Mouse (Mus musculus): ENCODE results near the gene Hipk2.

Hipk2 gene

DNA sequence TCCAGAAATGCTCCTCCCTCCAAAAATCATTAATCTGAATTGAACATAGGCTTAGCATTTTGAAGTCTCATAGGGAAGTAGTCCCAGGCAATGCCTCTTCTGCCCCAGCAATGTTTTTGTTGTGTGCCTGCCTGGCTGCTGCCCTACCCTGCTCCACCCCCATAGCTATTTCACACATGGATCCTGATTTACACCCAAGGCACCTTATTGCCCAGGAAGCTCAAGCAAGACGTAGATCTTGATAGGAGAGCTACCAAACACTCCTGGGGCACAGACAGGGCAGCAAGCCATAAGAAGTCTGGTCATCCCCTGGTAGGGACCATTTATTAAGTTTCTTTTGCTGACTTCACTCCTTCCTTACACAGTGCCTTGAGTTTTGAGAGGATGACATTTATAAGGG, 88.8 kb downstream of the Hipk2 start:
- DNase-seq = no peak

DNA sequence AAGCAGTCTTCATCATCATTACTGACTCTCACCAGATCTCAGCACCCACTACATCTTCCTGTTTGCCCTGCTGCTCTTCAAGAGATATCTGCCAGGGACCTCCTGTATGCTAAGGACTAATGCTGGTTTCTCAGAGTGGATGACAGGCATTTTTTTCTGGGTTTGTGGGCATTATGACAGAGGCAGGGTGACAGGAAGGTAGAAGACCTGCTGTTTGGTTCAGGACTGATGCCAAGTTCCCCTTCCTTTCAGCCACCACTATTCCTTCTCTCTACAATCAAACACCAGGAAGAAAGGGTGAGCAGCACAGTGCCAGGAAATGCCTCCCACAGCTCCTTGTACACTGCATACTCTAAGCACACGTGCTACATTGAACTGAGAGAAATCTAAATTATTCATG, 90.2 kb downstream of the Hipk2 start:
- DNase-seq = peak; percentile 57

DNA sequence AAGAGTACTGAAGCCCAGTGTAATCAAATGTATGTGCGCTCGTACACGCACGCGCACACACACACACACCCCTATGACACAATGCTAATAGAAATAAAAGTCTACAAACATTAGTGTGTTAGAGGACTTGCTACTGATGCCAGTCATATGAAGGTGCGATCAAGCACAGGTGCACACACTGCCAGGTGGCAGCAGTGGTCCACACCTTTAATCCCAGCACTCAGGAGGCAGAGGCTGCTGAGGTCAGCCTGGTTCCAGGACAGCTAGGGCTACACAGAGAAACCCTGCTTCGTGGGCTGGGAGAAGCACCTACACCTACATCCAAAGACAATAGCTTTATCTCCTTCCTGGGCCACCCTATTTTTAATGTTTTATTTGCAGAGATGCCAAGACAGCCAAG, 96.6 kb downstream of the Hipk2 start:
- DNase-seq = no peak

DNA sequence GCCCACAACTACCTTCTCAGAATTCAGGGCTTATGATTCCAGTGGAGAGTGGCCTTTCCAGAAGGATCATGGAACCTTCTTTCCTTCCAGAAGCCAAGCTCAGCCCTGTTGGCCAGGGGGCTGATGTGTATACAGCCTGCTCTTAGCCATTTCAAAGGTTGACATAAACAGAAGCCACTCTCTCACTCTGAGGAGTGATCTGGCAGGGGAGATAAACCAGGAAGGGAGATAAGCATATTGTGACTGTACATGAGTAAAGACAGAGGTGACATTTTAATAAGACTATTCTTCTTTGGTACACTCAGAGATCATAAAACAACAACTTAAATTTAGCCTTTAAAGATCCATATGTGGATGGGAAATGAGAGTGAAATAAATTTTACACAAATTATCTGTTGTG, 97.1 kb downstream of the Hipk2 start:
- no peak for DNase-seq

DNA sequence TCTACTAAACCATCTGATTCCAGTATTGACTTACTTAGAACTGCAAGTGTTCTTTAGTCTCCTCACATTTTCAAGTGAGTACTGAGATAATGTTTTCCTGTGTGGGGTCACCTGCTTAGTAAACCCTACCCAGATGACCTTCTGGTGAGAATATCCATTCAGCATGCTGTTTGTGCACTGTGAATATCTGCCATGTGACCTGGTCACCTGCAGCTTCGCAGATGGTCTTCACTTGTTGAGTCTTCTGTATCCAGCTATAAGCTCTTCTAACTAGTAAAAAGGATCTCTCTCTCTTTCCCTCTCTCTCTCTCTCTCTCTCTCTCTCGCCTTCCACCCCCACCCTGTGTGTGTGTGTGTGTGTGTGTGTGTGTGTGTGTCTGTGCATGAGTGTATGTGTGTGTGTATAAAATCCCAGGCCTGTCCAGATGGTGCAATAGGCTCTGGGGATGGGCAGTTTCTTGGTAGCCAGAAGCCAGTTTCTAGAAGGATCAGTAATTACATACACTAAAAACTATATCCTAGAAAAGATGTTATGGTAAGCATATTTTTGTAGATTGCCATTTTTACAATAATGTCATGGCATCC, 99.9 kb downstream of the Hipk2 start:
- DNase-seq = no peak

DNA sequence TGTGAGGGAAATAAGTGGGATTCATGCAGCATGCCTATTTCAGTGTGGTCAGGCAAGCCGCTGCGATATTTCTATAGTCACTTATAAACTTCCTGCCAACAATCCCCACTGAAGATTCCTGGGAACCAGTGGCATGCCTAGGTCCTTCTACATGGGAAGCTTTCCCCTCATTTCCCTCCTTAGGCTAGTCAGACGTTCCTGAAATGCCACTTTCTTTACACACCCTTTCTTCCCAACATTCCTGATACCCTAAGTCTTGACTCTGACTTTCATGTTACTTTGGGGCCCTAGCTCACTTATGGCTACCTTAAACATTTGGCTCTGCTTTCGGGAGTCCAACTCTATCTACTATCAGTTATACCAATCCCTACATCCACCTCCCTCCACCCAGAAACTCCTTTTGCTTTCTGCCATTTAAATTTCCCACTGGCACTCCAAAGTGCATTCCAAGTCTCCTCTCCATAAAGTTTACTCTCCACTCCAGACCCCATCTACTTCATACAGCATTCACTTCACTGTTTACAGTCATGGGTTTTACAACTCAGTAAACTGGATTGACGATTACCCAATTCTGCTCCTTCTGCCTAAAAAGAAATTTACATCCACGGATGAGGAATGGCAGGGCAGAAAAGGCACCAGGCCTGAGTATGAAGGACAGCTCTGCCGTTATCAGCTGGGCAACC, 103.0 kb downstream of the Hipk2 start:
- DNase-seq = no peak

DNA sequence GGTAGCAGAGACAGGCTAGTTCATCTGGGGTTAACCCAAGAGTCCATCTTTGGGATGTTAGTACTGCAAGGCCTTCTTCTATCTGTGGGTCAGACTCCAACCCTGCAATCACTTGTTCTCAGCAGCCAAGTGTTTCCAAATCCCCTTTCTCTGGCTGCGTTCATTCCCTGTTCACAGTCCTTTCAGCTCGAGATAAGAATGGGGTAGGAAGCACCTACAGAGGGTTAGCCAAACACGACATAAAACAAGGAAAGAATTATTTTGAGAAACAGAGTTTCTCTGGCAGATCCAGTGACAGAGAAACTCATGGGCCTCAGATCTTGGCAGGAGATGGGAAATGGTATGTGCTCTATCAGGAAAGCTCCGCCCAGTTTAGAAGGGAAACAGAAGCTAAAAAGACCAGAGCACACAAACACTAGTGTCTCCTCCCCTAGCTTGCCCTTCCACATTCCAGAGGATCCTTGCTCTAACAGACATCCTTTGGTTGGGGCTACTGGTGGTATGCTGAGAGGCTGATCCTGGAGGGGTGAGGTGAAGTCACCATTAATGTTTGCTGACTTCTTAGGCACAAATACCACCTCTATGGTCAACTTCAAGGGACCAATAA, 104.8 kb downstream of the Hipk2 start:
- no peak for DNase-seq

DNA sequence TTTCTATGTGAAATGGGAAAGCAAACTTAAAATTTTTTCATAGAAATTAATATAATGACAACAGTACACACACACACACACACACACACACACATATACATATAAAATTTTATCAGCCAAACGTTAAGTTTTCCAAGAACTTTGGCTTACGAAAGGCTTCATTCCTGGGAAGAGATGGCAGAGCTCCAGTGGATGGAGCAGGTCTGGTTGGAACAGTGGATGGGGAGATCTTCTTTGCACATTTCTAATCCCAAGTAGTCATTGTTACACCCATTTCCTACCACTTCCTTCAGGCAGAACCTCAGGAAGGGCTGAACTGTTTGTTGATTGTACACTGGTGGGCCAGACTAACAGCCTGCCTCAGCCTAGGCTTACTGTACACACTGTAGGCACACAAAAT, 106.3 kb downstream of the Hipk2 start:
- DNase-seq = no peak

DNA sequence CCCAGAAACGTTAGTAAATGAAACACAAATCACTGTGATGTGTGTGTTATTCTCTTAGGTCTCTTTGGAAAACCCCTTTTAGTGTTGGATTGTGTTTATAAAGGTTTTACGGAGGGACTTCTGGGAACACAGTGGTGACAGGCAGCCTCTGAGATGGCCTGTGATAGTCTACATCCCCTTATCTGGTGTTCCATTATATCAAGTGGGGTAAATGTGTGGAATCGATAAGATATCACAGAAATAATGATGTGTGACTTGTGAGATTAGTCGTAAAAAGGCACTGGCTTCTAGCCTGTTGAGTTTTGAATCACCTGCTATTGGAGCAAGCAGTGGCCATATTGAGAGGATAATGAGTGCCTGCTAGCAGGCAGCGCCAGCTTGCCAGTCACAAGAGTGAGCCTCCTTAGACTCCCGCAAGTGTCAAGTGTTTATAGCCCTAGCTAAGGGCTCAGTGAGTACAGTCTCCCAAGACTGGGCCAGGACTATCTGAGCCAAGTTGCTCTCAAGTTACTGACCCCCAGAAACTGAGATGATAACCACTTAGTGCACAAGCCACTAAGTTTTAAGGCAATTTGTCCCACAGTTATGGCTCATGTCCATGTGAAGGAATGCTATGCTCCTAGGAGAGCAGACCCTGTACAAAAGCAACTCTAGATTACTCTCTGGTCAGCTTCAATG, 113.2 kb downstream of the Hipk2 start:
- no peak for DNase-seq

DNA sequence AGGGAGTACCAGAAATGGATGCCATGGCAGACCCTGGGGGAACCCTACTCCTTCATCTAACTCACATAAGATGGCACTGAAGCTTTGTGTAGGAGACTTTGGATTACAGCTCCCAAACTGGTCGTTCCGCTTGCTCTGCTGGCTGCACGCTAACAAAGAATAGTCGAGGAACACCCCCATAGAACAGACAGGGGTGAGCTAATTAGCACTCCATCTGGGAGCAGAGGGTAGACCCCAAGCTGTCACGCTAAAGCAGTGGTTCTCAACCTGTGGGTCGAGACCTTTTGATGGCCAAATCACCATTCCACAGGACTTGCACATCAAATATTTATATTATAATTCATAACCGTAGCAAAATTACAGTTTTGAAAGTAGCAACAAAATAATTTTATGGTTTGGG, 114.0 kb downstream of the Hipk2 start:
- no peak for DNase-seq

DNA sequence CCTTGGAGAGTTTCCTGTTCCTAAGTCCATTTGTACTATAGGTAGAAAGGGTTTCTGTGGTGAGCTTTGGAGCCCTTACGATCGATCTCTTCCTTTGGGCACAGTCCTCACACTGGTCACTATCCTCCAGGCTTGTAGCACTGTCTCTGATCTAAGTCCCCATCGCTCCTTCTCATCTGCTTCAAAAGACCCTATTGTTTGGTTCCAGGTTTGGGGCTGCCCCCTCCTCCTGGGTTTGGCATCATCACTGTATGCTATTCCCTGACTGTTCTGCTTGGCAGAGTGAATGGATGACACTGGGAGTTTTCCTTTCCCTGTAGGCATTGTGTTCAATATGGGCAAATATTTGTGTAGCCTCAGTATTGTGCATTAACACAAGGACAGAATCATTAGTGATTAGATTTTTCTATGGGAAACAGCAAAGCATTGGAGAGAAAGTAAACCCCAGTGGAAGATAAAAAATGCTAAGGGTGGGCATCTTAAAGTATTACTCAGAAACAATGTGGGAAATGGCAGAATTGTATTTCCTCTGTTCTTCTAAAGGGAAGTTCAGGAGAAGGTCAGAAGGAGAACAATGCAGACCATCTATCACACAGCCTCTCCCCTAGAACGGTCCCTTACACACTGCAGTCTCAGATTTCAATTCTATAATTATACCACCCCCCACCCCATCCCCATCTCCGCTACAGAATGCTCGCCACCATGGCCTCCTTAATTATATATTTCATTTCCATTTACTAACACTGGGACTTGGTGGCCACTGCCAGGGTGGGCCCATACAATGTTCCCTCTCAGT, 114.9 kb downstream of the Hipk2 start:
- DNase-seq = no peak

DNA sequence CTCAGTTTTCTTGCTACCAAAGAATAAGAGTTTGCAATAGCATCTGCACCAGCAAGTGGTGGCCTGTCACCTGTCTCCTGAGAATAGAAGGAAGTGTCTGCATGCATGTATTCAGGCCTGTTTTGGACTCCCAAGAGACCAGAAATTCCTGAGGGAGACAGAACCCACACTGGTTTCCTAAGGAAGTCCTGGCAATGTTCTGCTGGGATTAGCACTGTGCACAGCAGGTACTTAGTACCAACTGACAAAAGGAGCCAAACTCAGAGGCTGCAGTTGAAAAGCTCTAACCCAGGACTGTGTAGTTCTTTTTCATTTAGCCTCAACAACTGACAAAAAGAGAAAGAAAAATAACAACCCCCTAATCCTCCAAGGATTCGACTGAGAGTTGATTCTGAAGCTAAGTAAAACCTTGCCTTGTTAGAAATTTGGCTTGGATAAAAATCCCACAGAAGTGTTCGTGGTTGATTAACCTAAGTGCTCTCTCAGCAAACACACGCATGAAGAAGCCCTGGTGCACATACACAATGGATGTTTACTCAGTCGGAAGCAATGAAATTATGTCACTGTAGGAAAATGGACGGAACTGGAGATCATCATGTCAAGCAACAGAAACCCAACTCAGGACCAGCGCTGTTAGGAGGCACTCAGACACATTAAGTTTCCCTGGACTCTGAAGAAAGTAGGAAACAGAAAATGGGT, 115.9 kb downstream of the Hipk2 start:
- DNase-seq = no peak

DNA sequence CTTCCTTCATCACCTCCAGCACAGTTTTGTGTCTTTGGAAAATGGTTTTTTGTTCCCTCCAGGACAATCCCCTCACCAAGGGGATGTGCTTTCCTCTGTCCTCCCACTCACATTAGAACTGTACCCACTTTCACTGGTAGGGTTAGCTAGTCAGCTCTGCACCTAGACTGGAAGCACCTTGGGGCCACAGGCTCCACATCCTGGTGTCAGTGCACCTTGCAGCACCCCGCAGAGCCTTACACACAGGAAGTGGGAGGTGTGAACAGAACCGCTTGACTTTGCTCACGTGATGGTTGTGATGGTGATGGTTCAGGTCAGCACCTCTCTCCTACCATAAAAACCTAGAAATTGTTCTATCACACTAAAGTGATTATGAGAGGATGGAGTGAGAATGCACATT, 116.8 kb downstream of the Hipk2 start:
- no peak for DNase-seq

DNA sequence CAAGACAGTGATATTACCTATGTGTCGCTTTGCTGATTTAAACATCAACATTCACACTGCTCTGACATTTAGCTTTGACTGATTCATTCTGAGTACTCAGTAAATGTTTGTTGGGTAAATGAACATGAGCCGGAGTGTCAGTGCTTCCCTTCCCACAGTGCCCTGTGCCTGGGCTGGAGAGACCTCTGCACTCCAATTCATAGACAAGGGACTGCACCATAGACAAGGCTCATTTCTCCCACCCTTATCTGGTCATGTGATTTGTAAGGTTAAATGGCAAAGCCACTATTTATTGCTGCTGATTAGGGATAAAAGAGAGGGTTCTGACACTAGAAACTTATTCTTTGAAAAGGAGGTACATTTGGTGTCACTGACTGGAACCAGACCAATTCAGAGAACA, 118.4 kb downstream of the Hipk2 start:
- no peak for DNase-seq

DNA sequence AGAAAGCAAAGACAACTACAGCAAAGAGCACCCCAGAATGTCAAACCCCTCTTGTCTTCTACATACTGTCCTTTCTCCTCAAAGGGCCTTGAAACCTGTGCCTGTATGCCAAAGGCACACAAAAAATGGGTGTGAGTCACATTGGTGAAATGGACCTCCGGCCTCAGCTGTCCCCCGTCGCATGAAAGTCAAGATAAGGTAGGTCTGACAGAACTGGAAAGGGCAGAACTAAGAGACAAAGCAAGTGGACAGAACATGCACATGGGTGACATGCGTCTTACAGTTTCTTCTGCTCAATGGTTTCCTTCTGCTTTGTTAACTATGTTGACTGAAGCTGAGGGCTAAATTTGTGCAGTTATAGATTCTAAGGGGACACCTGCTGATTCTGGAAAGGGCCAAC, 119.0 kb downstream of the Hipk2 start:
- no peak for DNase-seq

DNA sequence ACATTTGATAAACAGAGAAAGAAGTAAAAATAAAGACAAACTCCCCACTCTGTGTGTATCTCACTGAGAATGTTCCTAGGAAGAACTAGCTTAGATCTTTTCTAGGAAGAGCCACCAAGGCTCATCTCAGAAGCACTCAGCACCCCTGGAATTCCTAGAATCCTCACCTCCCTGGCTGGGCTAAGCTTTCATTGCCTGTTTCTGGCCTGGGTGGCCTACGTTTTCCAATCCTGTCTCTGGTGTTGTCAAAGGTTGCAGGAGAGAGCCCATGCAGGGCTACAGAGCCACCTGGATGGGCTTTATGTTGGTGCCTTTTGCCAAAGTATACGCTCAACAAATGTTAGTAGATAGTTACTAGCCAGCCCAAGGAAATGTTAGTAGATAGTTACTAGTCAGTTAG, 120.0 kb downstream of the Hipk2 start:
- no peak for DNase-seq

DNA sequence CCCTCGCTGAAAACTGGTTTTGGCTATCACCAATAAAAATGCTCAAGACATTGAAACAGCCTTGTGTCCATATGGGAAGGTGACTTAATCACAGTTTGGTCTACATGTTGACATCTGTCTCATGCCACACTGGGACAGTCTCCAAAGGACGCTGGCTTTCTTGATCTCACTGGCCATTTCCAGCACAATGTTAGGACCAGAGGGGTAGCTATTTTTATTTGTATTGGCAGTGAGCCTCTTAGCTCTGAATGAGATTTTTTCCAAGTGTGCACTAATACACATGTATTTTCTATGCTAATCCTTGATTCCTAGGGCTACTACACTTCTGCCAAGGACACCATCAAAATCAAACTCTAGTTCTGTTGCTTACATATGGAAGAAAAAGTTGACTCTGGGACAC, 120.8 kb downstream of the Hipk2 start:
- no peak for DNase-seq

DNA sequence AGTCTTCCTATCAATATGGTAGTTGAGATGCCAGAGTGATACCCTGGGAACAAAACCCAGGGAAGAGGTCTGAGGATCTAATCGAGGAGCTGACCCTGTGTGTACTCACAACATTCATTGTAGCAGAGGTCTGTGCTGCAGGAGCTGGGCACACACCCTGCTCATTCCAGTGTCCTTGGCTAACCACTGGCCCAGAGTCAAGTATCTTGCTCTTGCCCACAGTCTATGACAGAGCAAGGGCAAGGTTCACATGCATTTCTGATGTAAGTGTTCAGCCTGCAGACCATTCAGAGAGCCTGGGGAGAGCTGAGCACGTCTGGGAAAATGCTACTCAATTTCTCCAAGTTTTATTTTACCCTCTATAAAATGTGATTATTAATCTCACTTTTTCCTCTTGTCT, 122.2 kb downstream of the Hipk2 start:
- DNase-seq = no peak

DNA sequence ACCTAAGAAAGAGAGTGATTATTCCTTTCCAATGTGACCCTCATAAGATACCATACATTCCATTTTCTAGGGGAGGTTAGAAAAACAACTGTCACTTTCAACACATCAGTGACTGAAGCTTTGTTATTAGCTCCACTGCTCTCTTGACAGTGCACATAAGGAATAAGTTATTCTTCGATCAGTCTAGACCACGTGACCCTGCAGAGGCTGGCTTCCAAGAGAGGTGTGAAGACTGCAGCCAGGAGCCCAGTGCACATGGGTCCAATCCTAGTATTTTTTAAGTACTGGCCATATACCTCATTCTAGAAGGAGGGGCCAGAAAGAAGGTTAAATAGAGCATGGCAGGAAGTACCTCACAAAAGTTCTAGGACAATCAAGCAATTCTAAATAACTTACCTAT, 122.9 kb downstream of the Hipk2 start:
- no peak for DNase-seq

DNA sequence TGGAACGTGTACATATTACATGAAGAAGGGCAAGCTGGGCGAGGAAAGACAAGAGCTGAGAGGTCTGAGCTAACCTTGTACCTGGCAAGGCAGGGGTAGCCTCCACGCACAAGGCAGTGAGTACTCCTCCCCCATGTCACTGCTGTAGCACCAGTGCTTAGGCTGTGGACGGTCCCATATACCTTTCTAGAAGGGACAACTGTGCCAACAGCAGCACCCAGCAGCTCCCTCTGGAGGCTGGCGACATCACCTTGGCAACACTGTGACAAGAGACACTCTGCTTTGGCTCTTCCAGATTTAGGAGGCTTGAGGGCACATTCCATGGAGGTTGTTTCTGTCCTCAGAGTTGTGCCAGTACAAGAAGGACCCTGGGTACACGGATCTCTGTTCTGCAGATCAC, 123.5 kb downstream of the Hipk2 start:
- no peak for DNase-seq

DNA sequence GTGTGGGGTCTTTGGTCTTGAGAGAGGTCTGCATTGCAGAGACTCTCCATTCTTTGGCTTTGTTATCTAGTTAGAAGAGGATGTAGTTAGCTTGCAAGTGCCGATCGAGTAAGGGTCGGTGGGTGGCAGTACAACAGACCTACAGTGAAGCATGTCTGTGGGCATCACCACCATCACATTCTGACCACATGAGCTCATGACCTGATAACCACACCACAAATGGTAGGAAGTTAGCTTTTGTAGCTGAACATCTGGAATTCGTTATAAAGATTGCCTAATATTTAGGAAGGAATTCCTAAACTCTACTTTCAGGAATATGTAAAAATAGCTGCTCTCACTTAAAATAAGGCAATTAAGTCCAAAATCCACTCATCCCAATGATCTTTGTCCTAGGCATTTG, 127.9 kb downstream of the Hipk2 start:
- no peak for DNase-seq

DNA sequence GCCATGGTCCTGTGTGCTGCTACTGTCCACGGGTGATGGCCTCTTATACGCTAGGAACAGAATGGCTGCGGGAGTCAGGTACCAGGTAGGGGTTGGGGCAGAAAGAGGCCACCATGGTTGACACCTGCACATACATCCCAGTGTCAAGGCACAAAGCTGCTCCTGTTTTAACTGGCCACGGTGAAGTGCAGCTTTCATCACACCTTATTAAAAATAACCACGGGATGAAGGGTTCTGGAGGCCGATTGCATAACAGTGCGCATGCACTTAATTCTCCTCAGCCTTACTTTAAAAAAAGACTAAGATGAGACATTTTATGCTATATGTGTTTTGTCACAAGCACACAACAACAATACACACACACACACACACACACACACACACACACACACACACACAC, 132.6 kb downstream of the Hipk2 start:
- DNase-seq = no peak

DNA sequence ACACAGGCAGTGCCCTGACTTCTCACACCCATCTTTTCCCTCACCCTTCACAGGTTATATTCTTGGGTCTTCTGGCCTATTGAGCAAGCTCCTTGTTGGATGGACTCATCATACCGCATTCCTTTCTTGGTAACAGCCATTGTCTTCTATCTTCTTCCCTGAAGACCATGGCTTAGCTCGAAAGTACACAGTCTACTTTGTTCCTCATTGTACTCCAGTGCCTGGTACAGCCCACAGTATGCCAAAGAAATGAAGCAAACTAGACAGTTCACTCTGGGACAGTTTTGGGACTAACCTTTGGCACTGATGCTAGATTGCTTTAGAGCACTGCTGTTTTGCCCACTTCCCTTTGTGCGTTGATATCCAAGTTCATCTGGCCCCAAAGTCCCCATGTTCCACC, 133.5 kb downstream of the Hipk2 start:
- no peak for DNase-seq

All from cerebellum, adult 9-11 months (tissue).